Mouse (Mus musculus): ENCODE measurements around the gene Arl13a. TPM values are rescaled to one million over a fixed set of nuclear protein-coding genes. Genes with fewer than 3 reads are reported as not detected.
"Not testable (repeated sequence)": the region's sequence is repeated elsewhere in the genome, so short reads cannot be mapped to it uniquely, and the experiment has no call there.

The Arl13a gene
- 0.14 and 0.24 TPM in 2 replicates for polyA plus RNA-seq (2012; rRNA removed)

DNA sequence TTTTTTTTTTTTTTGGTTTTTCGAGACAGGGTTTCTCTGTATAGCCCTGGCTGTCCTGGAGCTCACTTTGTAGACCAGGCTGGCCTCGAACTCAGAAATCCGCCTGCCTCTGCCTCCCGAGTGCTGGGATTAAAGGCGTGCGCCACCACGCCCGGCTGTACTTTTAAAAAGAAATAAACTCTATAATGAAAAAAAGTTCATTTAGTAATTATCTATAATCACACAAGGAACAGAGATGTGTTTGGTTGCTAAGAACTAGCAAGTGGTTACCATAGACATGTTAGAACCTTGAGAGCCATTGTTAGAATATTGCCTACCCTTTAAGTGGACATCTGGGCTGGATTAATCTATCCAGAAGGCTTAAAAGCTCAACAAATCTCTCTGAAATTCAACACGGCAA, at the start of gene Arl13a:
Arl13a (plus strand) TSS at position 301 of the 400 bp plus-strand sequence.
- DNase-seq (ENCODE audit: low read depth) = not testable (repeated sequence)

DNA sequence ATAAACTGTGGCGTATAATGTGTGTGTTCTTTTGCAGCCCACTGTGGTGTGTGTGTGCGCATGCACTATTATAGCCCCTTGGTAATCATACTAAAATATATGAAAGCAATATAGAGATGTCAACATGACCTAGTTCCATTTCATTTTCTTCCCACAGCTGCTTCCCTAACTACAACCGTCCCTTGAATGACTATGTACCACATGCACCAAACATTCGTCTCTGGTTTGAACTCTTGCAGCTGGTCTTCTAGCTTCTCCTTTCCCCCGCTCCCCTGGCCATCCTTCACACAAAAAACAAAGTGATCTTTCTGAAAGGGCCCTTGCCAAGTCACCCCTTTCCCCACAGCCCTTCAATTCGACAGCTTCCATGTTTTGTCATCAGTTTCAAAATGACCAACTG, 47.3 kb upstream of the Arl13a start:
- no peak for DNase-seq (ENCODE audit: low read depth)

DNA sequence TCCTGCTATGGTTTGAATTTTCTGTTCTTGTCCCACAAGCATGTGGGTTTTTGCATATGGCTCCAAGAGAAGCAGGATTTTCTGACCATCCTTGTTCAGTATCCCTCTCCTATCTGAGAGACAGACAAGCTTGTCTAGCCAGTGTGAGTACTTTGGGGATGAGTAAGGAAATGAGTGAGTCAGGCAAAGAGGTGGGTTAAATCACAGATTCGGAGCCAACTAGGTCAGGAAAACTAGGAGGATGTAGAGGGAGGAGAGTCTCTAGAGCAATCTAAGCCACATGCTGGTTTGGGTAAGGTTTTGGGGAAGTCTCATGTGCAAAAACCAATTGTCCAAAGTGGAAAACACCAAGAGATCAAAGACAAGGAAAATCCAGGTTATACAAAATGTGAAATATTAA, 45.8 kb upstream of the Arl13a start:
- DNase-seq (ENCODE audit: low read depth) = no peak

DNA sequence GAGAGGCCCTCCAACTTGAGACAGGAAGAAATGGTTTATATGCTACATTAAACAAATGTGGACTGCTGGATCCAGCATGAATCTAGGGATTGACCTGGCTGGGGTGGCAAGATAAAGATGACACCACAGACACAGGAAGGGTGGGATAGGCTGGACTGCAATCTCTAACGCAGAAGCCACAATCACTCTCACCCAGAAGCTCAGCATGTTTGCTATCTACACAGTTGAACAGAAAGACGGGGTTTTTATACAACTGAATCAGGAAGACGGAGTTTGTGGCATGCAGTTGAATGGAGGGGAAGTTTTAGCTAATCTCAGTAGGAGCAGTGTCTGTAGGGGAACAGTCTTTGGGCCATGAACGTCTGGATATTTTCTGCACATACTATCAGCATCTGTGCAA, 45.3 kb upstream of the Arl13a start:
- DNase-seq (ENCODE audit: low read depth) = no peak

DNA sequence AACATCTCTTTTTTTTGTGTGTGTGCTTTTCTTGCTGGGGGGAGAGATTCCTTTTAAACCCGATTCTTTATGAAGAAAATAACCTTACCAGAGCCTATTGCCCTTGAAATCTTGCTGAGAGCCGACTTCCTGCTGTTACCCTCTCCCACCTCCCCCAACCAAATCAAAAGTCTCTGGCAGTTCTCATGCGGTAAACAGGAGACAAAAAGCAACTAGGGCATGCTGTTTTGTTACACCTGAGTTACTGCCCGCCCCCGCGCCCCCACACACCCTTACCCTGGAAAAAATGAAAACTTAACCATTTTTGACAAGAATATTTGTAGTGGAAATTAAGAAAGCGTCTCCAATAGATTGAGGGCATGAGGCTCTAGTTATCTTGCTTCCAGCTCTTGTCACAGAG, 29.1 kb upstream of the Arl13a start:
- DNase-seq (ENCODE audit: low read depth) = no peak

DNA sequence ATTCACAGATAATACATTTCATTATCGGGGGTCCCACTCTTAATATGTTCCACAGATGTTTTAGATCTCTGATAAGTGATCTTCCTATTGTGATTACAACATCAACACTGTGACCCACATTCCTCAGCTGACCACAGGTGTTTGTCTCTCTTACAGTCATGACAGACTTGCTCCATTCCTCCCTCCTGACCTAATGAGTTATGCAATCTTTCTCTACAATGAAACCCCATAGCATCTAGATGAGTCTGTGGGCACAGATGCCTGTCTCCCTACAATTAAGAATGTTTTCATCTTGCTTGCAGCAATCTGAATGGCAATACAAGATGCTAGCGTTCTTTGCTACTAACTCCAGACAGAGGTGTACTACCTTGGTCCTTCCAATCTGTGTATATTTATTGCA, 26.9 kb upstream of the Arl13a start:
- DNase-seq (ENCODE audit: low read depth) = no peak

DNA sequence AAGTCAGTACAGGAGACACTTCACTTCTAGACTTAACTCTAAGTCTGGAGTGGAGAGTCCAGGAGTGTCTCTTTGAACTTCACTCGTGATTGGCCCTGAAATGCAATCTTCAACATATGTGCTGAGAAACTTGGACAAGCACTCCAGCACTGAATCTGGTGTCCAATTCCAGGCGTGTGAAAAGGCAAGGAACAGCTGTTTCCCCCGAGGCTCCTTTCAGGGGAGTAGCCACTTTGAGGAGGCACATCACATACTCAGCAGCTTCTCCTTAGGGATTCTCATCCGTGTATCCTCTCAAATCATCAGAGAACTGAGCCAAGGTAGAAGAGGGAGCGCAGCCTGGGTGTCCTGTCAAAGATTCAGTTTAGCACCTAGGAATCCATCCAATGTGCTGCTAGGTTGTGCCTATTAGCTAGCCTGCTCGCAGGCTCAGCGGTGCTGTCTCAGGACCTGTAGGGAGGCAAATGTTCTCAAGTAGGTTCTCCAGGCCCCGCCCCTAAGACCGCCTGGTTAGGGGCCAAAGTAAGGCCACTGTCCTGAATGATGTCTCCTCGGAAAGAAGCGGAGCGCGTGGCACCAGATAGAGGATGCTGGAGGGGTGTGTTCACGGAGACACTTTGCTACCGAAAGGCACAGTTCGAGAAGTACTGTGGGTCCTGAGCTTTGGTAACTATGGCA, 25.1 kb upstream of the Arl13a start, which contains the start of gene Xkrx:
Xkrx (minus strand) TSS at position 34 of the 678 bp plus-strand sequence.
- DNase-seq (ENCODE audit: low read depth) = no peak

DNA sequence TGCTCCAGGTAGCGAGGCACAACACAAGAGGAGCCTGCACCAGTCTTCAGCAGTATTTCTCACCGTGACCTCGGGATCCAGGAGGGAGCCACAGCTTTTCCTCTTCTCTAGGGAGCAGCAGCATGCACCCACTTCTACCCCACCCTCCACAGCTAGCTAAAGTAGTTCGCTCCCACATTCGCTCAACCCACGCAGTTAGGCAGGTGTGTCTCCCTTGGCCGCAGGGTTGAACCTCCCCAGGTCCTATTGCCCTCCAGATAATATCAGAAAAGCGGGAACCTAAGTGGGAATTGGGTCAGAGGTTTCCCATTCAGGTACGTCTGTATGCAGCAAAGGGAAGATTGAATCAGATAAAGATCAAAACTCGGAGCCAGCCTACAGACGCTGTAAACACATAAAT, 24.5 kb upstream of the Arl13a start:
- DNase-seq (ENCODE audit: low read depth) = no peak

DNA sequence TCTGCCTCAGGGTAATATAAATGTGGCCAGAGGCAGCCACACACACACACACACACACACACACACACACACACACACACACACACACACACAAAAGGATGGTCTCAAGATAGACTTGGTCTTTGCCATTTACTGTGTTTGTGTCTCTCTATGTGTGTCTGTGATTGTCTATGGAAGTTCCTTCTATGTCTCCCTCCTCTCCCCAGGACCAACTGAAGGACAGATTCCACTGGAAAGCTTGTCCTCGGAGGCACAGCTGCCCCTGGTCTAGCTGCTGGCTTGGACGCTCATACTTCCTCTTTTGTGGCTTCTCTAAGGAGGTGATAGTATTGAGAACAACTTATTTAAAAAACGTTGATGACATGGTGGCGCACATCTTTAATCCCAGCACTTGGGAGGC, 23.8 kb upstream of the Arl13a start:
- DNase-seq (ENCODE audit: low read depth) = no peak

DNA sequence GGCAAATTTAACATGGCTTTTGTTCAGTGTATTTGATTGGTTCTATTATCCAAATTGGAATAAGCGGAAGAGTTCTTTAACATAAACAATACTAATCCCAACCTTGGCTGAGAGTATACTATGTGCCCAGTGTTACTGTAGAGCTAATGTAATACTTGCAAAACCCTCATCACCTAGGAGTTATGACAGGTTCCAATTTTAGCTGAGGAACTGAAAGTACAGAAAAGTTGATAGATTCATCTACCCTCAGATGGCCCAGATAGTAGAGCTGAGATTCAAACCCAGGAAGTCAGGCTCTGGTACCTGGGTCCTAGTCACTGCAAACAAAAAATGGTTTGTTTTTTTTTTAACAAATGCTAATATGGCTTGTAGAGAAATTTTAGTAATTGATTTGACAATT, 16.7 kb upstream of the Arl13a start:
- DNase-seq (ENCODE audit: low read depth) = no peak

DNA sequence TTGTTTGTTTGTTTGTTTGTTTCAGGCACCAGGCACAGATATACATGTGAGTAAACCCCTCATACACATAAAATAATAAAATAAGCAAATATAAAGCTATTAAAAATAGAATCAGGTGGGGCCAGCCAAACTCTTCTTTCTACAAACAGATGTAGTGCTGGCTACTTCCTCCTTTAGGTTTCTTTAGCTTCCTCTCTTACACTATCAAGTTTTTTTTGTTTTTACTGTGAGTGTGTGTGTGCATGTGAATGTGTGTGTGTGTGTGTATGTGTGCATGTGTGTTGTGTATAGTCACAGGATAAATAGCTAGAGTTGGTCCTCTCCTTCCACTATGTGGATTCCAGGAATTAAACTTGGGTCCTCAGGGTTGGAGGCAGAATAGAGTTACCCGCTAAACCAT, 12.6 kb upstream of the Arl13a start:
- no peak for DNase-seq (ENCODE audit: low read depth)

DNA sequence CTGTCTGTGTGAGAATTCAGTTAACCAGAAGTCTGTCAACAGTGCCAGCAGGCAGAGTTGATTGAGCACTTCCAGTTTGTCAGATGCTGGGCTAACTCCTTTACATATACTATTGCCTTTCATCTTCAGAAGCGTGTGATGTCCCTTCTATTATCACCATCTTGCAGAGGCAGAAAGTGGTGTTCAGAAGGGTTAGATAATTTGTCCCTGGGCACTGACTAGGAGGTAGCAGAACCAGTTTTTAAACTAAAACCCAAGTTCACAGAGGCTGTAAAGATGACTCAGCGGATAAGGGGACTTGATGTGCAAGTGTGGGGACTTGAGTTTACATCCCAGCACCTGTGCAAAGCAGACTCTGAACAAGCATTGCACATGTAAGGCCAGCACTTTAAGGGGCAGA, 21.2 kb downstream of the Arl13a start:
- DNase-seq (ENCODE audit: low read depth) = no peak

DNA sequence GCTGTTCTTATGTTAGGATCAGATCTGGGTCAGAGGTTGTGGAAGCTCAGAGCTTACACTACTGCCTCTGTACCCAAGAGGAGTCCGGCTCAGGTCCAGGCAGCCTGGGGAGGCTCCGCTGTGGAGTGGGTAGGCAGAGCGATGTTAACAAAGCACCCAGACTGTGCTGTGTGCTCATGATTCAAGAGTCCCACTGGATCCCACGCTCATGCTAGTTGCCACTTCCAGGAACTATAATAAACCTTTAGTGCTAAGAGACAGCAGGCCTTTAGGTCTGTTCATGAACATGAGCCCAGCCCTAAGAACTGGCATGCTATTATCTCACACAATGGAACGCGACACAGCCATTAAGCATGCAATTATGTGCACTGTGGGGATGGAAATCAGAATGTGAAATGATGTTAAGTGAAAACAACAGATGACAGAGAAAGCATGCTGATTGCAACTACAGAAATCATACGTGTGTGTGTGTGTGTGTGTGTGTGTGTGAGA, 23.9 kb downstream of the Arl13a start:
- no peak for DNase-seq (ENCODE audit: low read depth)

DNA sequence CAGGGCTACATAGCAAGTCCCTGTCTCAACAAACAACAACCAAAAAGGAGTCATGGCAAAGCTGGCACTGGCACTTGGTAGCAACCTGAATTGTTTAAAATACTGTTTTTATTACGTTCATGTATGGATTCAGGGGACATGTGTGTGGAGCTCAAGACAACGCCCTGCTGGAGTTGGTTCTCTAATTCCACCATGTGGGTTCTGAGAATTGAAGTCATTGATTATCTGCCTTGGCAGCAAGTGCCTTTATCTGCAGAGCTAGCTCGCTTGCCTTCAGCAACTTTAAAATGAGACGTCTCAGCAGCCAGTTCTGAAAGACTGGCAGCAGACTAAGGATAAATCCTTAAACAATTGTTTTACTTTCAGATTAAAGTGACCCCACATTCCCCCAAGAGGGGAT, 30.9 kb downstream of the Arl13a start:
- DNase-seq (ENCODE audit: low read depth) = no peak

DNA sequence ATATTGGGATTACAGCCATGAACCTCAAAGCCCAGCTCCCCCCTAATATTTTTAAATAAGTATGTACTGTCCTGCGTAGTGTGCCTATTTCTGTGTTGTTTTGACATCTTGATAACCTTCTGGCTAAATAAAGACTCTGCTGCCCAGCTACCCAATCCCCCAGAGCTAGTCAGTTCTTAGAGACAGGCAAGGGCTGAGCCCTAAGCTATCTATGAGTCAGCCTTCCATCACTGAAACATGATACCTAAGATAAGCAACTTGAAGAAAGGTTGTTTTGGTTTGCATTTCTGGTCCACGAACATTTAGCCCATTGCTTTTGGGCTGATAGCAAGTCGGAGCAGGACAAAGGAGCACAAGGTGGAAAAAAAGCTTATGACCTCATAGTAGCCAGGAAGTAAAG, 33.3 kb downstream of the Arl13a start:
- no peak for DNase-seq (ENCODE audit: low read depth)

DNA sequence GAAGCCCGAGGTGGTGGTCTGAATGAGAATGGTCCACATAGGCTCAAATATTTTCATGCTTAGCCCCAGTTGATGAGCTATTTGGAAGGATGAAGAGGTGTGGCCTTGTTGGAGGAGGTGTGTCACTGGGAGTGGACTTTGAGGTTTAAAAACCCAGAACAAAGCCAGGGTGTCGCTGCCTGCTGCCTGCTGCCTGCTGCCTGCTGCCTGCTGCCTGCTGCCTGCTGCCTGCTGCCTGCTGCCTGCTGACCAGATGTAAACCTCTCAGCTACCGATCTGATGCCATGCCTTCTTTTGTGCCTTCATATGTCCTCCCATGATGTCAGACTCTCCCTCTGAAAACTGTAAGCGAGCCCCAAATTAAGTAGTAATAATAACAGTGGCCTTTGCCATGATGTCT, 34.6 kb downstream of the Arl13a start, which contains the start of gene Nox1:
Nox1 (minus strand) TSS at position 101 of the 400 bp plus-strand sequence.
- DNase-seq (ENCODE audit: low read depth) = no peak

DNA sequence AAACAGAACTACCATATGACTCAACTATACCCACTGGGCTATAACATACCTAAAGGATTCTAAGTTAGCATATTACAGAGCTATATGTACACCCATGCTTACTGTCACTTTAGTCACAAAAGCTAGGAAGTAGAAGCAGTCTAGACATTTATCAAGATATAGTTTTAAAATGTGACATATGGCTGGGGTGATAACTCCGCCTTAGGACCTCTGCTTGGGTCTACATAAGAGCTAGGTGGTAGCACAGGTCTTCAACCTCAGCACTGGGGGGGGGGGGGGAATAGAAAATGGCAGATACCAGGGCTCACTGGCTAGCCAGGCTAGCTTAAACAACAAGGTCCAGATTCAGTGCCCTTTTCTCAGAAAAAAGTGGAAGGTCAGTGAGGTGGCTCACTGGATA, 45.7 kb downstream of the Arl13a start:
- no peak for DNase-seq (ENCODE audit: low read depth)

DNA sequence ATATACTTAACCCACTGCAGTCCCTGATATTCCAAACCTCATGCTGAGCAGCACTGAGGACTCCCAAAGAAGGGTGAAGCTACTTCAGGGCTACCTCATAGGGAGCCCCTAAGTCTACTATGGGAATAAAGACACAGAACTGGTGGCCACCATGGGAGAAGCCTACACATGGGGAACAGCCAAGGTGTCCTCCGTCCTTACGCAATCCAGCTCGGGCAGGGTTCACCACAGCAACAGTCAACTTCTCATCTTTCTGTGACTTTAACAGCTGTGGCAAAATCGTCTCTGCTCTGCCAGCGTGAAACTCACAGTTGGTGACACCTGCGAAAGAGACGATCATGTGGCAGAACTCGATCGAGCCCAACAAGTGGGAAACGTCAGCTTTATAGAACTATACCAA, 51.0 kb downstream of the Arl13a start:
- DNase-seq (ENCODE audit: low read depth) = no peak

DNA sequence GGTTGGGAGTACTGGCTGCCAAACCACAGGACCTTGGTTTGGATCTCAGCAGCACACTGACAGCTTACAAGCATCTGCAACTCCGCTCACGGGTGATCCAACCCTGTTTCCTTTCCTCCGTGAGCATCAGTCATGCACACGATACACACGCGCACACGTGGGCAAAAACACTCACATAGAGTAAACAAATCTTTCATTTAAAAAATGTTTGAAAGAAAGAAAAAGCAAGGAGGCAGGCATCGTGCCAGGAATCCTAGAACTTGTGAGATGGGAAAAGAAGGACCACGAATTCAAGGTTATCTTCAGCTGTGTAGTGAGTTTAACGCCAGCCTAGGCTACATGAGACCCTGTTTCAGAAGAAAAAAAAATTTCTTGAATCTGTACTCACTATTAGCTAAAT, 58.6 kb downstream of the Arl13a start:
- DNase-seq (ENCODE audit: low read depth) = no peak

DNA sequence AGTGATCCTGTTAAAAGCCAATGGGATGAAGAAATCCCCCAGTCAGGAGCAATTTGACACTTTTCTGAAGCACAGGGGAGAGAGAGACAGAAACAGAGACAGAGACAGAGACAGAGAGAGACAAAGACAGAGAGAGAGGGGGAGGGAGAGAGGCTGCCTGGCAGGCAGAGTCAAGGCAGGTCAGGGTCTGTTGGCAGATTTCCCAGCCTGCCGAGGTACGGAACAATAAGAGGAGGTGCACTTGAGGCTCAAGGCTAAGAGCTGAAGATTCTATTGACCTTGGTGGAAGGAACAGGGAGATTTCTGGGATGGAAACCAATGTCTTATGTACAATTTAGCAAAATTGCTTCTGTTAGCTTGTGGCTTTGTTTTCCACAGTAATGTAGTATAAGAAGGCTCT, 60.9 kb downstream of the Arl13a start:
- DNase-seq (ENCODE audit: low read depth) = no peak

All from gonadal fat pad, adult 2 months (tissue).